Mouse (Mus musculus) thymus, adult 2 months (tissue): ENCODE measurements around the gene Zfp12. TPM values are rescaled to one million over a fixed set of nuclear protein-coding genes. Genes with fewer than 3 reads are reported as not detected.

Source experiments
- DNase-seq: peaks from one replicate; pipeline ENCODE4 v3.0.0; 2021
- H3K27ac ChIP-seq: fragments of 200-500 bp; 2 replicates; pipeline ENCODE4 v1.5.1; 2012; ENCODE audit warnings: low read length, control low read depth; ENCODE audit not compliant: control insufficient read depth, insufficient read depth
- H3K27me3 ChIP-seq: fragments of 200-500 bp; 2 replicates; pipeline ENCODE4 v1.6.1; 2012; ENCODE audit warnings: mild to moderate bottlenecking, low read length, moderate library complexity, mixed read lengths; ENCODE audit not compliant: control insufficient read depth, insufficient read depth
- H3K36me3 ChIP-seq: fragments of 200-500 bp; 2 replicates; pipeline ENCODE4 v1.6.1; 2012; ENCODE audit warnings: mild to moderate bottlenecking, low read length, moderate library complexity; ENCODE audit not compliant: control insufficient read depth, insufficient read depth
- H3K4me1 ChIP-seq: fragments of 200-500 bp; replicated peaks from 2 replicates; pipeline ENCODE4 v1.6.1; 2012; ENCODE audit warnings: low read length; ENCODE audit not compliant: control insufficient read depth, insufficient read depth
- H3K4me3 ChIP-seq: fragments of 200-500 bp; 2 replicates; pipeline ENCODE4 v1.5.1; 2012; ENCODE audit warnings: mild to moderate bottlenecking, low read length, control low read depth, moderate library complexity; ENCODE audit not compliant: control insufficient read depth, insufficient read depth
- CTCF ChIP-seq: fragments of 200-500 bp; IDR thresholded peaks from 2 replicates; pipeline ENCODE4 v1.5.1; 2012; ENCODE audit warnings: mild to moderate bottlenecking, control low read depth, low read length, moderate library complexity, borderline replicate concordance; ENCODE audit not compliant: control insufficient read depth, poor library complexity, insufficient read depth; ENCODE audit errors: extremely low read depth
- POLR2A ChIP-seq: fragments of 200-500 bp; IDR thresholded peaks from 2 replicates; pipeline ENCODE4 v1.6.1; 2012; ENCODE audit warnings: mild to moderate bottlenecking, low read length, control low read depth, moderate library complexity; ENCODE audit not compliant: control insufficient read depth, poor library complexity, insufficient read depth; ENCODE audit errors: extremely low read depth
- WGBS: fragments of 180-500 bp; shearing (Covaris S2); methylation state at CpG from one replicate; pipeline ENCODE4 v1.1.7; 2018; 5-methylcytosine and 5-hydroxymethylcytosine counted together
- polyA plus RNA-seq: library from polyadenylated mRNA; depleted of rRNA; stranded (reverse); fragments of >200 nt; gene quantifications from 2 replicates; pipeline ENCODE4 v1.2.3, GENCODE M21; 2012

Gene Zfp12
- polyA plus RNA-seq, 1 experiment: 32.9 TPM

DNA sequence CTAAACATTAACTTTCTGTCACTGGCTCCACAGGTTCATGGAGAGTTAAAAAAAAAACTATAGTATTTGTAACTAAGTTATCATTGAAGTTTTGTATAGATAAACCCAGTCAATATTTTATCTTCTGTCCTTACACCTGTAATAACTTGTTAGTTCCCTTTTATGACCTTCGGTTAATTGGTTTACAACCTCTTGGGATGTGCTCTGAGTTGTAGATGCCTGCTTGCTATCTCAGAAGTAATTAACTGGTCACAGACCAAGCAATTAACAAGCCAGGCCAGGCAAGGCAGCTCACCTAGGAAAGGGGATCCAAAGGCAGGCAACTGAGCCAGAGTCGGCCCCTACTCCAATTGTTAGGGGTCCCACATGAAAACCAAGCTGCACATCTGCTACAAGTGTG lies 21.1 kb upstream of the Zfp12 start:
- 74% methylated on average over 2 of the region's 2 CpGs for WGBS
- DNase-seq: no peak
- Histone ChIP-seq H3K27me3 (no peaks in the 10 kb centered on the region), H3K27ac (no peak overlapping the region), H3K4me3 (no peak overlapping the region), H3K36me3 (no peaks in the 10 kb centered on the region), H3K4me1 (no peaks in the 10 kb centered on the region)
- TF ChIP-seq POLR2A (no peak), CTCF (no peak)

DNA sequence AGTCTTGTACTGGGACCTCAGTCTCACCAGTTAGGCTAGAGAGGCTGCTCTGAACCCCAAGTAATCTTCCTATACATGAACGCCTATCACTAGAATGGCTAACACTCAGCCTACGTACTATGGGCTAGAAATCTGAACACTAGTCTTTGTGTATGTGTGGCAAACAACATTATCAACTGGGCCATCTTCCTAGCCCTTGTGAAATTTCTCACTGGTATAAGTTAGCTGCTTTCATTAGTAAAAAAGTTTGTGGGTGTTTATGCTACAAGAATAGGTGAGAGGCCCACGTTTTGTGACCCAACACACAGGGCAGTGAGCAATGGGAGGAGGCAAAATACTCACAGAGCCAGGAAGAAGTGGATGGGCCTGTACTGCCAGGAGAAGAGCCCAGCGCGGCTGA lies 14.0 kb upstream of the Zfp12 start:
- Histone ChIP-seq H3K4me3 (no peak overlapping the region), H3K36me3 (no peaks in the 10 kb centered on the region), H3K27ac (no peak overlapping the region), H3K27me3 (no peaks in the 10 kb centered on the region), H3K4me1 (no peaks in the 10 kb centered on the region)
- 83% methylated on average over 5 of the region's 5 CpGs for WGBS
- TF ChIP-seq POLR2A: no peak
- TF ChIP-seq CTCF: no peak
- no peak for DNase-seq

DNA sequence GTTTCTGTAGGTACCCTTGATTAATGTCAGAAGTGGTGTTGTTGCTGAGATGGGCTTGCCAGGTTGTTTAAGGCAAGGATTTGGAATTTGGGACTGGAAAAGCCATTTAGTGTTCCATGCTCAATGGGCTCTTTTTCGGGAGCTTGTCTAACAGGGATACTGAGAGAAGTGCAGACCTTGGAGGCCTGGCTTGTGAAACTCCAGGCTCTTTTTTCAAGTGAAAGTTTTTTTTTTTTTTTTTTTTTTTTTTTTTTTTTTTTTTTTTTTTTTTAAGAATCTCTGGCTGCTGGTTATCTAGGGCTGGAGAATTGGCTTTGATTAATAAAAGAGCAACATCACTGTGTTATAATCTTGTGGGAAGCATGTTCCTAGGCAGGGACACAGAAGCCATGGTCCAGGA lies 12.7 kb upstream of the Zfp12 start:
- DNase-seq: no peak
- H3K4me1 ChIP-seq: no peaks in the 10 kb centered on the region
- H3K36me3 ChIP-seq: no peaks in the 10 kb centered on the region
- no peaks in the 10 kb centered on the region for H3K27me3 ChIP-seq
- no peak overlapping the region for H3K27ac ChIP-seq
- WGBS: 92% methylated on average over 1 of the region's 1 CpGs
- TF ChIP-seq POLR2A (no peak), CTCF (no peak)
- no peak overlapping the region for H3K4me3 ChIP-seq

DNA sequence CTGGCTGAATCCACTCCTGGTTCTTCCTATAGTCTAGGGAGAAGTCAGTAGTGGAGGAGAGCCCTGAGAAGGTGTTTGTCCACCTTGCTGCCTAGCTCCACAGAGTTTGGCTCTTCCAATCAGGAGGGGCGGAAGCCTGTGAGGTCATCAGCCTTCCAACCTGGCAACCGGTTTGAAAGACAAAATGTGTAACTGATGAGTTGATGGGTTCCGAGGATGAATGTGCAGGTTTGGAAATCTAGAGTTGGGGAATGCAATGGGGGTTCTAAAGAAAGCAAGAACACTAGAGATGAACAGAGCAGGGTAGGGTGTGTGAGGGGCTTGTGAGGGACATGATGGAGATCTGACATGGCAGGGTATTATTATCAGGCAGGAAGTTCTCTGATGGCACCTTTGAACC lies 8.2 kb upstream of the Zfp12 start, which contains the start of gene Spdye4a:
Gene Spdye4a, minus strand, starts transcription at position 101 of the 400 bp plus-strand sequence.
- TF ChIP-seq CTCF: no peak
- no peak for TF ChIP-seq POLR2A
- no peak for DNase-seq
- WGBS: 91% methylated on average over 3 of the region's 3 CpGs
- H3K4me1 ChIP-seq: no peaks in the 10 kb centered on the region
- H3K27ac ChIP-seq: no peak within 1 kb of the TSS
- H3K36me3 ChIP-seq: no peaks in the 10 kb centered on the region
- H3K27me3 ChIP-seq: no peaks in the 10 kb centered on the region
- no peak within 1 kb of the TSS for H3K4me3 ChIP-seq

DNA sequence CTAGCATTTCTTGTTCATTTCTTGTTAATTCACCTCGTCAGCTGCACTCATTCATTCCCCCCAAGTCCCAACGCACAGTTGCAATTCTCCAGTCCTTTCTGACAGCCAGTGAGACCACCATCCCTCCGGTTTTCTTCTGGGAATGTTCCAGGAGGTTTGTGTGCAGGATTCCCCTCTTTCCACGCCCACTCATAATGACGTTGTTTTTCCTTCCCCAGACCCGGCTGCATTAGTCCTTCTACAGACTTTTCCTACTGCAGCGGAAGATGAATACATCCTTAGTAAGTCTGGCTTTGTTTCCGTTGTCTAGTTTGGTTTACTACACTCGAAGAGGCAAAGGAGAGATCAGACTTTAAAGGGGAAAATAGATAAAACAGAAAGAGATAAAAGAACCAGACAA lies 1.1 kb downstream of the Zfp12 start:
- TF ChIP-seq POLR2A: no peak
- no peak for TF ChIP-seq CTCF
- DNase-seq: no peak
- Histone ChIP-seq H3K36me3 (peaks cover 12% of the 10 kb centered on the region), H3K4me1 (peaks cover 8% of the 10 kb centered on the region), H3K27me3 (no peaks in the 10 kb centered on the region), H3K27ac (no peak overlapping the region), H3K4me3 (no peak overlapping the region)
- WGBS: 62% methylated on average over 9 of the region's 9 CpGs

DNA sequence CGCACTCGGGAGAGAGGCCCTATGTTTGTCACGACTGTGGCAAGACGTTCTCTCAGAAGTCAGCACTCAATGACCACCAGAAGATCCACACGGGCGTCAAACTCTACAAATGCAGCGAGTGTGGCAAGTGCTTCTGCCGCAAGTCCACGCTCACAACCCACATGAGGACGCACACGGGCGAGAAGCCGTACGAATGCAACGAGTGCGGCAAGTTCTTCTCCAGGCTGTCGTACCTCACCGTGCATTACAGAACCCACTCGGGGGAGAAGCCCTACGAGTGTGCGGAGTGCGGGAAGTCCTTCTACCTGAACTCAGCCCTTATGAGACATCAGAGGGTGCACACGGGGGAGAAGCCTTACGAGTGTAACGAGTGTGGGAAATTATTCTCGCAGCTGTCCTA lies 10.0 kb downstream of the Zfp12 start:
- DNase-seq: no peak
- Histone ChIP-seq H3K27me3 (no peaks in the 10 kb centered on the region), H3K4me1 (no peaks in the 10 kb centered on the region), H3K36me3 (peaks cover 56% of the 10 kb centered on the region), H3K27ac (no peak overlapping the region), H3K4me3 (no peak overlapping the region)
- 97% methylated on average over 26 of the region's 26 CpGs for WGBS
- TF ChIP-seq CTCF: no peak

DNA sequence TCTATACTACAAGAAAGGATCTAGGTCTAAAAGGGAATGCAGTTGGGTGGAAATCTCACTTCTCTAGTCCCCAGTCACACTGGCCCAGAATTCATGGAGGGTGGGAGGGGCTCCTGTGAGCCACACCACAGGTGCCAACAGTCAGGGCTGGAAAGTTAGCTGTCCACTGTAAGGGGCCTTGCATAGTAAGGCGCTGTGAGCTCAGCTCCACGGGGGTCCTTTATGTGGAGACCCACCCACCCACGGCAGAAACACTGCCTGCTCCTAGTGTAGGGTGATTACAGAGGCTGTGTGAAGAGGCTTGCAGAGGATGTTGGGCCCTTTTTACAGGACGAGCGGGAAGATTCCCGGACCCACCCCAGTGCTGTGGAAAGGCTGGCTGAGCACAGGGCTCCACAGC lies 17.1 kb downstream of the Zfp12 start:
- Histone ChIP-seq H3K27ac (no peak overlapping the region), H3K36me3 (no peaks in the 10 kb centered on the region), H3K27me3 (peaks cover 14% of the 10 kb centered on the region; the same call in 1 of the 2 replicates), H3K4me1 (no peaks in the 10 kb centered on the region; the same call in 1 of the 2 replicates), H3K4me3 (no peak overlapping the region)
- WGBS: 65% methylated on average over 6 of the region's 6 CpGs
- no peak for DNase-seq
- TF ChIP-seq CTCF: no peak
- TF ChIP-seq POLR2A: no peak
